Mouse (Mus musculus) testis, adult 2 months (tissue): ENCODE data around the gene 9230112D13Rik.

Source experiments
- CTCF ChIP-seq: fragments of 200-500 bp; IDR thresholded peaks from 2 replicates; pipeline ENCODE4 v1.5.1; 2012; ENCODE audit warnings: low read depth, mild to moderate bottlenecking, inconsistent platforms, low read length, moderate library complexity; ENCODE audit not compliant: control insufficient read depth, insufficient read depth, insufficient replicate concordance
- POLR2A ChIP-seq: fragments of 200-500 bp; IDR thresholded peaks from 2 replicates; pipeline ENCODE4 v1.6.1; 2012; ENCODE audit warnings: low read depth, mild to moderate bottlenecking, inconsistent platforms, low read length, moderate library complexity; ENCODE audit not compliant: control insufficient read depth

- TF ChIP-seq POLR2A (no peak), CTCF (no peak)
Observed at GRCm38 (mm10) chr14:34516960-34517577, 5.5 kb downstream of the 9230112D13Rik start.
